Mouse (Mus musculus): ENCODE measurements around the gene Ercc8. TPM values are rescaled to one million over a fixed set of nuclear protein-coding genes. Genes with fewer than 3 reads are reported as not detected.

Ercc8 gene
- polyA plus RNA-seq, 1 experiment: 20.2 TPM

- TF ChIP-seq CTCF (IDR thresholded peaks at IDR 0.05; ENCODE audit: borderline replicate concordance, insufficient read depth, low read depth, low read length) (no peak), POLR2A (IDR thresholded peaks at IDR 0.05; ENCODE audit: borderline replicate concordance, insufficient read depth, low read length) (no peak)
- Histone ChIP-seq H3K4me1 (ENCODE audit: control insufficient read depth, insufficient read depth, low read length) (no peaks in the 10 kb centered on the region), H3K4me3 (replicated peaks; ENCODE audit: insufficient read depth, low read depth, low read length) (no peak overlapping the region), H3K27ac (ENCODE audit: insufficient read depth, low read length) (no peak overlapping the region), H3K27me3 (ENCODE audit: control insufficient read depth, insufficient read depth, low read length) (no peaks in the 10 kb centered on the region)
- no peak for DNase-seq
Measured at GRCm38 (mm10) chr13:108184743-108185255, 26.3 kb downstream of the Ercc8 start.

DNA sequence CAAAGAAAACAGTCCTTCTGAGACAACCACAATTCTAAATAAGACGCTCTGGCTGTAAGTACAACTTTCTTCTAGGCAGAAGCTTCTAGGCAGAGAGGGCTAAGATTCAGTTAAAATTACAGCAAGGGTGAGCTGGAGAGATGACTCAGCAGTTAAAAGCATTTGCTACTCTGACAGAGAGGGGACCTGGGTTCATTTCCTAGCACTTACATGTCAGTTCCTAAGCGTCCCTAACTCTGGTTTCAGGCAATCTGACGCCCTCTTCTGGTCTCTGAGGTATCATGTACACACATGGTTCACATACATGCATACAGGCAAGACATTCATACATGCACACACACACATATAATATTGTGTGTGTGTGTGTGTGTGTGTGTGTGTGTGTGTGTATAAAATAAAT lies 27.0 kb downstream of the Ercc8 start:
- no peak overlapping the region for H3K27ac ChIP-seq (ENCODE audit: insufficient read depth, low read length)
- no peak for TF ChIP-seq CTCF (IDR thresholded peaks at IDR 0.05; ENCODE audit: borderline replicate concordance, insufficient read depth, low read depth, low read length)
- TF ChIP-seq POLR2A (IDR thresholded peaks at IDR 0.05; ENCODE audit: borderline replicate concordance, insufficient read depth, low read length): no peak
- no peak overlapping the region for H3K4me3 ChIP-seq (replicated peaks; ENCODE audit: insufficient read depth, low read depth, low read length)
- 98% methylated on average over 3 of the region's 3 CpGs for WGBS
- no peak for DNase-seq
- no peaks in the 10 kb centered on the region for H3K4me1 ChIP-seq (ENCODE audit: control insufficient read depth, insufficient read depth, low read length)
- no peaks in the 10 kb centered on the region for H3K27me3 ChIP-seq (ENCODE audit: control insufficient read depth, insufficient read depth, low read length)

- no peak for DNase-seq
- no peak for TF ChIP-seq CTCF (IDR thresholded peaks at IDR 0.05; ENCODE audit: borderline replicate concordance, insufficient read depth, low read depth, low read length)
- no peak for TF ChIP-seq POLR2A (IDR thresholded peaks at IDR 0.05; ENCODE audit: borderline replicate concordance, insufficient read depth, low read length)
- 77% methylated on average over 4 of the region's 4 CpGs for WGBS
Measured at GRCm38 (mm10) chr13:108187994-108188393, 29.5 kb downstream of the Ercc8 start.

GRCm38 (mm10) chr13:108191074-108191720 lies 32.7 kb downstream of the Ercc8 start:
- peak; percentile 25 to 29 for DNase-seq
- TF ChIP-seq CTCF (IDR thresholded peaks at IDR 0.05; ENCODE audit: borderline replicate concordance, insufficient read depth, low read depth, low read length) (peak; percentile 72), POLR2A (IDR thresholded peaks at IDR 0.05; ENCODE audit: borderline replicate concordance, insufficient read depth, low read length) (no peak)
- H3K4me3 ChIP-seq (replicated peaks; ENCODE audit: insufficient read depth, low read depth, low read length): no peak overlapping the region
- 0 out of 2 replicates have a peak, but pooled peaks cover 3% of the 10 kb centered on the region for H3K4me1 ChIP-seq (ENCODE audit: control insufficient read depth, insufficient read depth, low read length)
- H3K27me3 ChIP-seq (ENCODE audit: control insufficient read depth, insufficient read depth, low read length): no peaks in the 10 kb centered on the region
- 51% methylated on average over 11 of the region's 11 CpGs for WGBS
- H3K27ac ChIP-seq (ENCODE audit: insufficient read depth, low read length): no peak overlapping the region

More at GRCm38 (mm10) chr13:108187994-108188393, 29.5 kb downstream of the Ercc8 start:
- no peaks in the 10 kb centered on the region for H3K4me1 ChIP-seq (ENCODE audit: control insufficient read depth, insufficient read depth, low read length)
- H3K27ac ChIP-seq (ENCODE audit: insufficient read depth, low read length): no peak overlapping the region
- H3K27me3 ChIP-seq (ENCODE audit: control insufficient read depth, insufficient read depth, low read length): no peaks in the 10 kb centered on the region
- H3K4me3 ChIP-seq (replicated peaks; ENCODE audit: insufficient read depth, low read depth, low read length): no peak overlapping the region

DNA sequence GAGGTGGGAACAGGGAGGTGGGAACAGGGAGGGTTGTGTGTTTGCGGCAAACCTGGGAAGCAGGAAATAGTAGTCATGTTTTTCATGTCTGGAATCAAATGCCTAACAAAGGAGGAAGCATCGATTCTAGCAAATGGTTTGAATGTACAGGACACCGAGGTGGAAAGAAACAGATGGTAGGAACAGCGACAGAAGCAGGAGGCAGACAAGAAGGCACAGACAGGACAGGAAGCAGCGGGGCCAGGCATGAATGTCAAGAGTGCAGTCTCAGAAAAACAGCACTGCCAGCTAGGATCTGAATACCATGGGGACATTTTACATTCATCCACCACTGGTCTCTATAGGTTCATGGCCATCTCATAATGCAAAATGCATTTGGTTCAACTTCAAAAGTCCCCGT lies 36.9 kb downstream of the Ercc8 start:
- no peak overlapping the region for H3K4me3 ChIP-seq (replicated peaks; ENCODE audit: insufficient read depth, low read depth, low read length)
- H3K27ac ChIP-seq (ENCODE audit: insufficient read depth, low read length): no peak overlapping the region
- peak in 1 of 2 experiments; percentile 51 for DNase-seq
- no peaks in the 10 kb centered on the region for H3K27me3 ChIP-seq (ENCODE audit: control insufficient read depth, insufficient read depth, low read length)
- 48% methylated on average over 6 of the region's 6 CpGs for WGBS
- H3K4me1 ChIP-seq (ENCODE audit: control insufficient read depth, insufficient read depth, low read length): 0 out of 2 replicates have a peak, but pooled peaks cover 3% of the 10 kb centered on the region
- TF ChIP-seq CTCF (IDR thresholded peaks at IDR 0.05; ENCODE audit: borderline replicate concordance, insufficient read depth, low read depth, low read length) (no peak), POLR2A (IDR thresholded peaks at IDR 0.05; ENCODE audit: borderline replicate concordance, insufficient read depth, low read length) (no peak)

- DNase-seq: no peak
- H3K4me1 ChIP-seq (ENCODE audit: control insufficient read depth, insufficient read depth, low read length): no peaks in the 10 kb centered on the region
Measured at GRCm38 (mm10) chr13:108204857-108205256, 46.3 kb downstream of the Ercc8 start.

DNA sequence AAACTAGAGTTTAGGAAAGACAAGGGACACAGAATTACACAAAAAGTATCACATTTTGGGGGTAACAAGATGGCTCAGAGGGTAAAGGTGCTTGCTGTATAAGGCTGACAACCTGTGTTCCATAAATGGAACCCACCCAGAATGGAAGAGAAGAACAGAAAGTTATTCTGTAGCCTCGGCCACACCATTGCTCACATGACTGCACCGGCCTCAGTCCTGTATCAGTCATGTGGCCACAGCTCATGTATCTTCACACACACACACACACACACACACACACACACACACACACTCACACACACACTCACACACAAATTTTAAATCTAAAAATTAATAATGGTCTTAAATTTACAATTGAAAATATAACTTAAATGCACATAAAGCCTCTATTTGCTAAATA lies 48.9 kb downstream of the Ercc8 start:
- Histone ChIP-seq H3K27ac (ENCODE audit: insufficient read depth, low read length) (no peak overlapping the region), H3K4me3 (replicated peaks; ENCODE audit: insufficient read depth, low read depth, low read length) (no peak overlapping the region), H3K27me3 (ENCODE audit: control insufficient read depth, insufficient read depth, low read length) (no peaks in the 10 kb centered on the region), H3K4me1 (ENCODE audit: control insufficient read depth, insufficient read depth, low read length) (no peaks in the 10 kb centered on the region)
- WGBS: 83% methylated on average over 2 of the region's 2 CpGs
- DNase-seq: no peak
- TF ChIP-seq POLR2A (IDR thresholded peaks at IDR 0.05; ENCODE audit: borderline replicate concordance, insufficient read depth, low read length) (no peak), CTCF (IDR thresholded peaks at IDR 0.05; ENCODE audit: borderline replicate concordance, insufficient read depth, low read depth, low read length) (no peak)

More at GRCm38 (mm10) chr13:108204857-108205256, 46.3 kb downstream of the Ercc8 start:
- WGBS: 79% methylated on average over 3 of the region's 3 CpGs
- no peaks in the 10 kb centered on the region for H3K27me3 ChIP-seq (ENCODE audit: control insufficient read depth, insufficient read depth, low read length)
- no peak for TF ChIP-seq POLR2A (IDR thresholded peaks at IDR 0.05; ENCODE audit: borderline replicate concordance, insufficient read depth, low read length)
- TF ChIP-seq CTCF (IDR thresholded peaks at IDR 0.05; ENCODE audit: borderline replicate concordance, insufficient read depth, low read depth, low read length): no peak
- no peak overlapping the region for H3K27ac ChIP-seq (ENCODE audit: insufficient read depth, low read length)
- no peak overlapping the region for H3K4me3 ChIP-seq (replicated peaks; ENCODE audit: insufficient read depth, low read depth, low read length)

- TF ChIP-seq POLR2A (IDR thresholded peaks at IDR 0.05; ENCODE audit: borderline replicate concordance, insufficient read depth, low read length) (no peak), CTCF (IDR thresholded peaks at IDR 0.05; ENCODE audit: borderline replicate concordance, insufficient read depth, low read depth, low read length) (no peak)
- no peak for DNase-seq
- WGBS: 71% methylated on average over 5 of the region's 5 CpGs
- no peaks in the 10 kb centered on the region for H3K27me3 ChIP-seq (ENCODE audit: control insufficient read depth, insufficient read depth, low read length)
- no peak overlapping the region for H3K27ac ChIP-seq (ENCODE audit: insufficient read depth, low read length)
- H3K4me3 ChIP-seq (replicated peaks; ENCODE audit: insufficient read depth, low read depth, low read length): no peak overlapping the region
- H3K4me1 ChIP-seq (ENCODE audit: control insufficient read depth, insufficient read depth, low read length): no peaks in the 10 kb centered on the region
Measured at GRCm38 (mm10) chr13:108208090-108208489, 49.6 kb downstream of the Ercc8 start.
